Mouse (Mus musculus): ENCODE measurements at regions not wholly inside any gene's neighbourhood (a gene's known extent, or its start where the extent isn't known, plus 50 kb on each side); places are given as distances from the start of the nearest gene placed in this dataset.

DNA sequence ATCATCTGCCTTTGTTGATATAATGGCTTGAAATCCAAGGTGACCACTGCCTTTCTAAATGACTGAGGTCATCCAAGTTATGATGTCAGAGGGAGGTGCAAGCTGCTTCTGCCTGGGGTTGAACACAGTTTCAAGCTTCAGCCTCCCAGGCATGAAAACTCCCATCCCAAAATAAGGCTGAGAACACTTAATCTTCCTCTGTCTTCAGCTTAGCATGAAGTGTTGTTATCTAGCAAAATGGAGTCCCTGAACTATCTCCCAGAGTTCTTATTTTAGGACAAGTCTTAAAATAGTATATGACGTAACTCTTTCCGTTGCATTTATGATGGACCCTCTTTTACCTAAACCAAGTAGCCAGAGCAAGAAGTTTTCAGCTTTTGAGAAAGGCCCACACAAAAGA lies 631.1 kb upstream of the A1bg start:
- no peaks in the 10 kb centered on the region for H3K27me3 ChIP-seq (ENCODE audit: control insufficient read depth, insufficient read depth, insufficient read length)
- H3K4me3 ChIP-seq = no peak overlapping the region
- no peak overlapping the region for H3K4me2 ChIP-seq (ENCODE audit: low read depth)
- no peaks in the 10 kb centered on the region for H3K79me2 ChIP-seq (ENCODE audit: control insufficient read depth, insufficient read depth)
- H3K36me3 ChIP-seq (ENCODE audit: control insufficient read depth, insufficient read depth) = no peaks in the 10 kb centered on the region
- H3ac ChIP-seq (ENCODE audit: control insufficient read depth, insufficient read length) = no peak overlapping the region
- TF ChIP-seq MYOD1 (IDR thresholded peaks at IDR 0.05; ENCODE audit: control insufficient read depth in 1 of 3, insufficient read length in 2 of 3, low read depth in 2 of 3) = no peak
- no peak for TF ChIP-seq TCF3 (IDR thresholded peaks at IDR 0.05; ENCODE audit: insufficient read length, low read depth)
- no peak for TF ChIP-seq CEBPB (IDR thresholded peaks at IDR 0.05; ENCODE audit: insufficient read depth, poor library complexity, severe bottlenecking)
- TF ChIP-seq REST (IDR thresholded peaks at IDR 0.05; ENCODE audit: insufficient read depth, insufficient read length) = no peak
- TF ChIP-seq TCF12 (IDR thresholded peaks at IDR 0.05; ENCODE audit: insufficient read depth, poor library complexity, severe bottlenecking) = no peak
- no peak for TF ChIP-seq POLR2AphosphoS2 (IDR thresholded peaks at IDR 0.05; ENCODE audit: insufficient read length, low read depth)
- TF ChIP-seq SRF (IDR thresholded peaks at IDR 0.05; ENCODE audit: control insufficient read depth, insufficient read length, low read depth) = no peak
- no peak for TF ChIP-seq USF1 (IDR thresholded peaks at IDR 0.05; ENCODE audit: low read depth)
- TF ChIP-seq POLR2A (IDR thresholded peaks at IDR 0.05; ENCODE audit: insufficient read length, low read depth) = no peak
- TF ChIP-seq MAX (IDR thresholded peaks at IDR 0.05; ENCODE audit: low read depth) = no peak
- no peak for TF ChIP-seq E2F4 (IDR thresholded peaks at IDR 0.05; ENCODE audit: insufficient read depth)

DNA sequence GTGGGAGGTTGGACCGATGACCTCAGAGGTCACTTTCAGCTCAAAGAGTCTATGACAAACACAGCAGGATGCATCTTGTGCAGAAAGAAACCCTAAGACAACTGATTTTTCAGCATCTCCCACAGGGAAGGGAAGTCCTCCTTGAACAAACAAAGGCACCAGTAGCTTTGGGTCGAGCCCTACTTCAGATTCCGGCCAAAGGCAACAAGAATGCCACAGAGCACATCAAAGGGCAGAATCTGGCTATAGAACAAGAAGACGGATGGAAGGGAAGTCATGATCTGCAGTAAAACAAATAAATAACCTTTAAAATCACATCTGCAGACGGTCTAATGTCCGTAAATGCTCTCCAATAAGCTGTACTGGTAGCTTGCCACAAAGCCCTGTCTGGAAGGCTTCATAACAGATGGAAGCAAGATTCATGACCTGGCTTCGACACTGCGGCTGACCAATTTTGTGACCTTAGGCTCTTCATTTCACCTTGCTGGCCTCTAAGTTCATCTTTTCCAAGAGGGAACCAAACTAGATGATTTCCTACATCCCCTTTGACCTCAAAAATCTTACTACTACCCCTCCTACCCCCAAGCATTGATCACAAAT lies 630.4 kb upstream of the A1bg start:
- Histone ChIP-seq H3K4me2 (ENCODE audit: low read depth) (no peak overlapping the region), H3K4me3 (no peak overlapping the region), H3K27me3 (ENCODE audit: control insufficient read depth, insufficient read depth, insufficient read length) (no peaks in the 10 kb centered on the region), H3K36me3 (ENCODE audit: control insufficient read depth, insufficient read depth) (no peaks in the 10 kb centered on the region), H3K79me2 (ENCODE audit: control insufficient read depth, insufficient read depth) (no peaks in the 10 kb centered on the region), H3ac (ENCODE audit: control insufficient read depth, insufficient read length) (no peak overlapping the region)
- TF ChIP-seq POLR2A (IDR thresholded peaks at IDR 0.05; ENCODE audit: insufficient read length, low read depth) (no peak), REST (IDR thresholded peaks at IDR 0.05; ENCODE audit: insufficient read depth, insufficient read length) (no peak)

DNA sequence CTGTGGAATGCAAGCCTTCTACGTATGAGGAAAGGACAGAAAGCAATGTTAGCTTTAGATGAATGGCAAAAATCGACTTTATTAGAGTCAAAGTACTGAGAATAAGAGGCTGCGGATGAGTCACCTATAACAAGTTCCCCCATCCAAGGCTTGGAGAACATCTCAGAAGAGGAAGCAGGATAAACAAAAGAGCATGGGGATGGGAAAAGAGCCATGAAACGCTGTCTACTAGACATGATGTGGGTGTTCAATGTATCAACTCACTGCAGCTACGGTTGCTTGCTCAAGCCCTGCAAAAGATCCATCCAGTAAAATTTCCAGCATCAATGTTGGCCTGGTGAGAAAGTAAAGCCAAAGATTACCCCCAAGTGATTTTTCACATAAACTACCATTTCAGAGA lies 628.4 kb upstream of the A1bg start:
- TF ChIP-seq MAX (IDR thresholded peaks at IDR 0.05; ENCODE audit: low read depth) = no peak
- no peak for TF ChIP-seq MYOD1 (IDR thresholded peaks at IDR 0.05; ENCODE audit: control insufficient read depth in 1 of 3, insufficient read length in 2 of 3, low read depth in 2 of 3)
- no peak for TF ChIP-seq SRF (IDR thresholded peaks at IDR 0.05; ENCODE audit: control insufficient read depth, insufficient read length, low read depth)
- no peak for TF ChIP-seq MYOG (IDR thresholded peaks at IDR 0.05; ENCODE audit: control insufficient read depth in 1 of 3, insufficient read depth in 1 of 3, insufficient read length in 2 of 3, low read depth in 2 of 3)
- no peak for TF ChIP-seq POLR2A (IDR thresholded peaks at IDR 0.05; ENCODE audit: insufficient read length, low read depth)
- TF ChIP-seq E2F4 (IDR thresholded peaks at IDR 0.05; ENCODE audit: insufficient read depth) = no peak

DNA sequence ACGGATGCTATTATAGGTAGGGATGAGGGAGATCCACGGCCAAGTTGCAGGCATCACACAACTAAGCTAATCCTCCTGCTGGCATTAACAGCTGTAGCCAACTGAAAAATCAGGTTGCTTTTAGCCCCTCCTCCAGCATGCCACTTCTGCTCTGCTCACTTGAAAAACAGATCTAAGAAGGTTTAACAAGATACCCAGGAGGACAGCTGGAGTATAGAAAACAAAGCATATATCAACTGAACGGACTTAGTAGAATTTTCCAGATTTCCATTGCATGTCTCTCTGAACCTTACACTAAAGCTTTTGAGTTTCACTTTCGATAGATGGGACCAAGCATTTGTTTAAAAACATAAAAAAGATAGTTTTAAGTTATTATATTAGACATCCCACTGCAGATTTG lies 625.6 kb upstream of the A1bg start:
- no peak overlapping the region for H3ac ChIP-seq (ENCODE audit: control insufficient read depth, insufficient read length)
- TF ChIP-seq USF1 (IDR thresholded peaks at IDR 0.05; ENCODE audit: low read depth) (no peak), REST (IDR thresholded peaks at IDR 0.05; ENCODE audit: insufficient read depth, insufficient read length) (no peak), POLR2AphosphoS2 (IDR thresholded peaks at IDR 0.05; ENCODE audit: insufficient read length, low read depth) (no peak), MYOG (IDR thresholded peaks at IDR 0.05; ENCODE audit: control insufficient read depth in 1 of 3, insufficient read depth in 1 of 3, insufficient read length in 2 of 3, low read depth in 2 of 3) (no peak), E2F4 (IDR thresholded peaks at IDR 0.05; ENCODE audit: insufficient read depth) (no peak), MYOD1 (IDR thresholded peaks at IDR 0.05; ENCODE audit: control insufficient read depth in 1 of 3, insufficient read length in 2 of 3, low read depth in 2 of 3) (no peak), MAX (IDR thresholded peaks at IDR 0.05; ENCODE audit: low read depth) (no peak), TCF3 (IDR thresholded peaks at IDR 0.05; ENCODE audit: insufficient read length, low read depth) (no peak), POLR2A (IDR thresholded peaks at IDR 0.05; ENCODE audit: insufficient read length, low read depth) (no peak)
- no peak overlapping the region for H3K4me3 ChIP-seq

More for the DNA sequence above, 628.4 kb upstream of the A1bg start:
- Histone ChIP-seq H3K4me2 (ENCODE audit: low read depth) (no peak overlapping the region), H3K4me3 (no peak overlapping the region), H3ac (ENCODE audit: control insufficient read depth, insufficient read length) (no peak overlapping the region), H3K79me2 (ENCODE audit: control insufficient read depth, insufficient read depth) (no peaks in the 10 kb centered on the region), H3K27me3 (ENCODE audit: control insufficient read depth, insufficient read depth, insufficient read length) (no peaks in the 10 kb centered on the region), H3K36me3 (ENCODE audit: control insufficient read depth, insufficient read depth) (no peaks in the 10 kb centered on the region)

DNA sequence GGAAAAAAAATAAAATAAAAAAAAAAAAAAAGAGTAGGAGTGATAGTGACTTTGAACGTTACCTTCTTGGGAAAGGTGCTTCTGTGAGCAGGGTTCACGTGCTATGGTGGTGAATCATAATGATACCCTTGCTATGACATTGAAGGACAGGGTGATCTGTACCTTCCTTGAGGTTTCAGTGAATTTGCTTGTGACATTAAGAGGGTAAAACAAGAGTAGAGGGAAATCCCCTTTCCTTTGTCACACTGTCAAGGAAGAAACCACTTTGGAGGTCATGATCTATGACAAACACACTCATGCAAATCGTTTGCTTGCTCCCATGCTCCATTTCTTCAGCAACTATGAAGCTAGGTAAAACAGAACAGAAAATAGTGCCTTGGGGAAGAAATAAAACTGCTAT lies 623.8 kb upstream of the A1bg start:
- no peaks in the 10 kb centered on the region for H3K36me3 ChIP-seq (ENCODE audit: control insufficient read depth, insufficient read depth)
- H3ac ChIP-seq (ENCODE audit: control insufficient read depth, insufficient read length) = no peak overlapping the region
- no peak overlapping the region for H3K4me3 ChIP-seq
- H3K4me2 ChIP-seq (ENCODE audit: low read depth) = no peak overlapping the region
- no peak for TF ChIP-seq MYOG (IDR thresholded peaks at IDR 0.05; ENCODE audit: control insufficient read depth in 1 of 3, insufficient read depth in 1 of 3, insufficient read length in 2 of 3, low read depth in 2 of 3)
- no peak for TF ChIP-seq POLR2AphosphoS2 (IDR thresholded peaks at IDR 0.05; ENCODE audit: insufficient read length, low read depth)
- TF ChIP-seq USF1 (IDR thresholded peaks at IDR 0.05; ENCODE audit: low read depth) = no peak
- TF ChIP-seq TCF12 (IDR thresholded peaks at IDR 0.05; ENCODE audit: insufficient read depth, poor library complexity, severe bottlenecking) = no peak
- TF ChIP-seq CEBPB (IDR thresholded peaks at IDR 0.05; ENCODE audit: insufficient read depth, poor library complexity, severe bottlenecking) = no peak
- no peak for TF ChIP-seq MYOD1 (IDR thresholded peaks at IDR 0.05; ENCODE audit: control insufficient read depth in 1 of 3, insufficient read length in 2 of 3, low read depth in 2 of 3)
- no peak for TF ChIP-seq REST (IDR thresholded peaks at IDR 0.05; ENCODE audit: insufficient read depth, insufficient read length)
- TF ChIP-seq TCF3 (IDR thresholded peaks at IDR 0.05; ENCODE audit: insufficient read length, low read depth) = no peak
- no peak for TF ChIP-seq E2F4 (IDR thresholded peaks at IDR 0.05; ENCODE audit: insufficient read depth)
- no peak for TF ChIP-seq SRF (IDR thresholded peaks at IDR 0.05; ENCODE audit: control insufficient read depth, insufficient read length, low read depth)
- TF ChIP-seq MAX (IDR thresholded peaks at IDR 0.05; ENCODE audit: low read depth) = no peak
- H3K79me2 ChIP-seq (ENCODE audit: control insufficient read depth, insufficient read depth) = no peaks in the 10 kb centered on the region
- H3K27me3 ChIP-seq (ENCODE audit: control insufficient read depth, insufficient read depth, insufficient read length) = no peaks in the 10 kb centered on the region

More for the DNA sequence above, 625.6 kb upstream of the A1bg start:
- Histone ChIP-seq H3K4me2 (ENCODE audit: low read depth) (no peak overlapping the region), H3K36me3 (ENCODE audit: control insufficient read depth, insufficient read depth) (no peaks in the 10 kb centered on the region), H3K79me2 (ENCODE audit: control insufficient read depth, insufficient read depth) (no peaks in the 10 kb centered on the region), H3K27me3 (ENCODE audit: control insufficient read depth, insufficient read depth, insufficient read length) (no peaks in the 10 kb centered on the region)

Measured in myocyte (in vitro differentiated cells).